Mouse (Mus musculus) intestine, embryonic 15.5 days (tissue): ENCODE measurements around the gene Fads6. TPM values are rescaled to one million over a fixed set of nuclear protein-coding genes. Genes with fewer than 3 reads are reported as not detected.

Source experiments
- ATAC-seq: fragments of 200-750 bp; cut with Nextera tagmentation; 2 replicates; pipeline ENCODE4 v1.8.0; 2017; ENCODE audit warnings: moderate TSS enrichment, moderate library complexity
- H3K27ac ChIP-seq: fragments of 300-500 bp; sonication (generic); 2 replicates; pipeline ENCODE4 v1.5.1; 2015; ENCODE audit warnings: mild to moderate bottlenecking, inconsistent platforms
- H3K27me3 ChIP-seq: fragments of 300-500 bp; sonication (generic); replicated peaks from 2 replicates; pipeline ENCODE4 v1.6.1; 2015; ENCODE audit warnings: inconsistent platforms
- H3K36me3 ChIP-seq: fragments of 300-500 bp; sonication (generic); 2 replicates; pipeline ENCODE4 v1.6.1; 2015; ENCODE audit warnings: inconsistent platforms
- H3K4me1 ChIP-seq: fragments of 300-500 bp; sonication (generic); replicated peaks from 2 replicates; pipeline ENCODE4 v1.6.1; 2015; ENCODE audit warnings: inconsistent platforms
- H3K4me2 ChIP-seq: fragments of 300-500 bp; sonication (generic); replicated peaks from 2 replicates; pipeline ENCODE4 v1.6.1; 2015; ENCODE audit warnings: mild to moderate bottlenecking, inconsistent platforms
- H3K4me3 ChIP-seq: fragments of 300-500 bp; sonication (generic); replicated peaks from 2 replicates; pipeline ENCODE4 v1.5.1; 2015; ENCODE audit warnings: inconsistent platforms
- H3K9ac ChIP-seq: fragments of 300-500 bp; sonication (generic); 2 replicates; pipeline ENCODE4 v1.6.1; 2015; ENCODE audit warnings: inconsistent platforms
- H3K9me3 ChIP-seq: fragments of 300-500 bp; sonication (generic); 2 replicates; pipeline ENCODE4 v1.6.1; 2016; ENCODE audit warnings: inconsistent platforms
- WGBS: fragments of 180-500 bp; shearing (Covaris S2); methylation state at CpG from one replicate; pipeline ENCODE4 v1.1.7; 2015; 5-methylcytosine and 5-hydroxymethylcytosine counted together
- polyA plus RNA-seq: library from polyadenylated mRNA; unstranded; fragments of >200 nt; fragmentation: Nextera tagmentation; extraction: Ambion mirVana; gene quantifications from 2 replicates; pipeline ENCODE4 v1.2.1, GENCODE M21; 2015

Fads6 gene
- polyA plus RNA-seq, 1 experiment from 2014 or later = 1.5 TPM

DNA sequence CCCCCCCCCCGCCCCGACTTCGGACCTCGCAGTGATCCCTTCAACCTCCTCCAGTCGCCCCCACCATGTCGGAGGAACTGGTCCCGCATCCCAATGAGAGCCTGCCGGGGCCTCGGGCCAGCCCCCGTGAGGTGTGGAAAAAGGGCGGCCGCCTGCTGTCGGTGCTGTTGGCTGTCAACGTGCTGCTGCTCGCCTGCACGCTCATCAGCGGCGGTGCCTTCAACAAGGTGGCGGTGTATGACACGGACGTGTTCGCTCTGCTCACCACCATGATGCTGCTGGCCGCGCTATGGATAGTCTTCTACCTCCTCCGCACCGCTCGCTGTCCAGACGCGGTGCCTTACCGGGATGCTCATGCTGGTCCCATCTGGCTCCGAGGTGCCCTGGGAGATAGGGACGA lies 25.9 kb upstream of the Fads6 start:
- whole genome bisulfite sequencing = 16% methylated on average over 32 of the region's 32 CpGs
- Histone ChIP-seq H3K27ac (no peak overlapping the region), H3K27me3 (peaks cover 70% of the 10 kb centered on the region), H3K4me3 (no peak overlapping the region), H3K4me2 (no peak overlapping the region), H3K4me1 (0 out of 2 replicates have a peak, but pooled peaks cover 10% of the 10 kb centered on the region), H3K36me3 (no peaks in the 10 kb centered on the region), H3K9me3 (no peaks in the 10 kb centered on the region), H3K9ac (no peak overlapping the region)
- no peak for ATAC-seq

DNA sequence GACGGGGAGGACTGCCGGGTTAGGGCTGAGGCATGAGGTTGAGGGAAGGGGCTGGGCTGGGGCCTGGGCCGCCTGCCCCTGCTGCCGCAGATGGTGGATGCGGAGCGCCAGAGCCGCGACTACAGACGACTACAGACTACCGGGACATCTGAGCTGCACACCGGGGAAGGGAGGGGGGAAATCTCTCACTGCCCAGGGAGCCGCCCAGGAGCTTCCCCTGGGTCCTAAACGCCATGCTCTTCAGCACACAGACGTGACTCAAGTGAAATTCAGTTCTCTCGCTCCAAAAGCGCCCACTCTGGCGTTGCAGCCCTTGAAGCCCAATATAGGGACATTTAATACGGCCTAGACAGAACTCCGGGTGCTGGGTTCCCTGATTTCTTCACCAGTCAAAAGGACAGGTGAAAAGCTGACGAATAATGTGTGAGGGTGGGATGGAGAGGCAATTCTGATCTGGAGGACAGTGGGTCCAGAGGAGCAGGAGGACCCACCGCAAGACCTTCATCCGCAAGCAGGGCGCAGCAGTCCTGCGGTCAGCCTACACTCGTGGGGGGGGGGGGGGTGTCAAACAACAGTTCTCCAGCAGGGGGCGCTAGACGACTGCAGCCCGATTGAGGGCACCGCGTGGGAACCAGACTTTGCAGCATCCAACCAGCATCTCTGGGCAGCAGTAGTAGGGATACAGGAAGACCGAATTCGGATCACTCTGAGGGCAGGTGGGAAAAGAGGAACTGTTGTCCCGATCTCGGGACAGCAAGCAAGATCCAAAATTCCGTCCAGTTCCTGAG lies 24.6 kb upstream of the Fads6 start, which contains the start of gene Ush1g:
Ush1g (minus strand) TSS at position 136 of the 788 bp plus-strand sequence.
- Histone ChIP-seq H3K4me3 (no peak within 1 kb of the TSS; the same call in 1 of the 2 replicates), H3K27me3 (peaks cover 83% of the 10 kb centered on the region), H3K4me2 (peak within 1 kb of the TSS; percentile 36), H3K4me1 (0 out of 2 replicates have a peak, but pooled peaks cover 10% of the 10 kb centered on the region), H3K9ac (no peak within 1 kb of the TSS), H3K27ac (no peak within 1 kb of the TSS), H3K36me3 (no peaks in the 10 kb centered on the region), H3K9me3 (no peaks in the 10 kb centered on the region)
- WGBS = 4% methylated on average over 35 of the region's 35 CpGs
- peak; percentile 64 for ATAC-seq

DNA sequence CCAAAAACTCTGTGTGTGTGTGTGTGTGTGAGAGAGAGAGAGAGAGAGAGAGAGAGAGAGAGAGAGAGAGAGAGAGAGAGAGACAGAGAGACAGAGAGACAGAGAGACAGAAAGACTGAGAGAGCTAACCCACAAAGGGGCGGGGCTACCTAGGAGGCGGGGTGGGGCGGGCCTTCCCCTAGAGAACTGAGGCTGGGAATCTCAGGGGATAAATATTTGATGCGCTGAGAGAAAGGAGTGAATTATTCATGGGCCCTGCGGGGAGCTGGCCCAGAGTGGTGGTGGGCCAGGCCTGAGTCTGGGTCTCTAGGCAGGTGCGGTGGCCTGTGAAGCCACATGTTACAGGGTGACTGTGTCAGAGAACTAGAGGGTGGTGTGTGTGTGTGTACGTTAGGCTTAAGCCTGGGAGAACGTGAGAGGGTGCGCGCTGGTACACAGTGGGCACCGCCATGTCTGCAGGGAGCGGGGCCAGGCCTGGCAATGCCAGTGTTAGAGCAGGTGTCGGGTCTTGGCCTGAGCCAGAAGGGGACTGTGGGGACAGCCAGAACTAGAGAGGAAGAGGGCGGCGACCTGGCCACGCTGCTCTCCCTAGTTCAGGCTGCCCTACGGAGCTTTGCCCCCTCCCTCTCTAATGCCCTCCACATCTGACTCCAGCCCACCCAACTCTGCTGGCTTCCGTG lies 22.4 kb upstream of the Fads6 start:
- H3K27ac ChIP-seq = no peak overlapping the region
- H3K36me3 ChIP-seq = no peaks in the 10 kb centered on the region
- 6% methylated on average over 18 of the region's 18 CpGs for WGBS
- 0 out of 2 replicates have a peak, but pooled peaks cover 10% of the 10 kb centered on the region for H3K4me1 ChIP-seq
- H3K4me3 ChIP-seq = no peak overlapping the region
- ATAC-seq = no peak
- H3K9ac ChIP-seq = no peak overlapping the region
- peaks cover 97% of the 10 kb centered on the region for H3K27me3 ChIP-seq
- H3K9me3 ChIP-seq = no peaks in the 10 kb centered on the region
- no peak overlapping the region for H3K4me2 ChIP-seq

GRCm38 (mm10) chr11:115318245-115319027 lies 21.0 kb upstream of the Fads6 start:
- Histone ChIP-seq H3K36me3 (no peaks in the 10 kb centered on the region), H3K4me3 (no peak overlapping the region), H3K9ac (no peak overlapping the region), H3K4me2 (peak overlapping the region; percentile 17; the same call in 1 of the 2 replicates), H3K27me3 (peaks cover 92% of the 10 kb centered on the region), H3K9me3 (no peaks in the 10 kb centered on the region), H3K27ac (no peak overlapping the region), H3K4me1 (0 out of 2 replicates have a peak, but pooled peaks cover 10% of the 10 kb centered on the region)
- 6% methylated on average over 63 of the region's 63 CpGs for WGBS
- no peak for ATAC-seq

GRCm38 (mm10) chr11:115317204-115317603 lies 19.7 kb upstream of the Fads6 start:
- 56% methylated on average over 7 of the region's 7 CpGs for WGBS
- H3K27me3 ChIP-seq = peaks cover 84% of the 10 kb centered on the region

DNA sequence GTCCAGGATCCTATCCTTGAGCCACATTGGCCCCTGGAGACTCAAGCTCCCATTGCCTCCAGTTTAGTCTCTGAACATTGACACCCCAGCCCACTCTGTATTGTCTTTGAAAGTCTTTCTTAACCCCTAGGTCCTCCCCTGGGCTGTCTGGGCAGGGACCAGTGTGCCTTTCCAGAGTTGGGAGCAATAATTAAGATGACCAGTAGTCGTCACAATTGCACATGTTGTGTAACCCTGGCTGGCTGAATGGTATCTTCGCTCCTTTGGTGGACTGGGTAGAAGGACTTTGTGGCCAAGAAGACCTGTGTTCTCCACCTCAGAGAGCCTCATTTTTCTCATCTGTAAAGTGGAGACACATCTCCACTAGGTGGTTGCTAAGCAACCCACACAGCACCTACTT lies 16.8 kb upstream of the Fads6 start:
- H3K27ac ChIP-seq = no peak overlapping the region
- peaks cover 60% of the 10 kb centered on the region for H3K27me3 ChIP-seq
- no peak overlapping the region for H3K4me3 ChIP-seq
- no peak overlapping the region for H3K9ac ChIP-seq
- no peak overlapping the region for H3K4me2 ChIP-seq
- H3K36me3 ChIP-seq = no peaks in the 10 kb centered on the region
- ATAC-seq = no peak
- H3K4me1 ChIP-seq = 0 out of 2 replicates have a peak, but pooled peaks cover 4% of the 10 kb centered on the region
- WGBS = 34% methylated on average over 2 of the region's 2 CpGs
- H3K9me3 ChIP-seq = no peaks in the 10 kb centered on the region

More at GRCm38 (mm10) chr11:115317204-115317603, 19.7 kb upstream of the Fads6 start:
- Histone ChIP-seq H3K9ac (no peak overlapping the region), H3K27ac (no peak overlapping the region), H3K36me3 (no peaks in the 10 kb centered on the region), H3K4me1 (0 out of 2 replicates have a peak, but pooled peaks cover 10% of the 10 kb centered on the region), H3K4me3 (no peak overlapping the region), H3K4me2 (no peak overlapping the region), H3K9me3 (no peaks in the 10 kb centered on the region)
- no peak for ATAC-seq

GRCm38 (mm10) chr11:115308781-115309180 lies 11.3 kb upstream of the Fads6 start:
- Histone ChIP-seq H3K9me3 (no peaks in the 10 kb centered on the region), H3K4me1 (peaks cover 4% of the 10 kb centered on the region; the same call in 1 of the 2 replicates), H3K36me3 (no peaks in the 10 kb centered on the region), H3K4me2 (no peak overlapping the region), H3K4me3 (no peak overlapping the region), H3K27me3 (peaks cover 8% of the 10 kb centered on the region), H3K9ac (no peak overlapping the region), H3K27ac (no peak overlapping the region)
- 65% methylated on average over 1 of the region's 1 CpGs for WGBS
- ATAC-seq = no peak

- Histone ChIP-seq H3K4me1 (peaks cover 4% of the 10 kb centered on the region; the same call in 1 of the 2 replicates), H3K4me3 (no peak within 1 kb of the TSS), H3K27ac (no peak within 1 kb of the TSS), H3K27me3 (peaks cover 1% of the 10 kb centered on the region; the same call in 1 of the 2 replicates), H3K36me3 (no peaks in the 10 kb centered on the region), H3K9me3 (no peaks in the 10 kb centered on the region), H3K9ac (no peak within 1 kb of the TSS), H3K4me2 (no peak within 1 kb of the TSS)
- ATAC-seq = no peak
- 33% methylated on average over 8 of the region's 8 CpGs for WGBS
Measured at GRCm38 (mm10) chr11:115306863-115307262, 9.4 kb upstream of the Fads6 start, which contains the start of gene Otop2. Otop2 (plus strand) TSS chr11:115307163.

DNA sequence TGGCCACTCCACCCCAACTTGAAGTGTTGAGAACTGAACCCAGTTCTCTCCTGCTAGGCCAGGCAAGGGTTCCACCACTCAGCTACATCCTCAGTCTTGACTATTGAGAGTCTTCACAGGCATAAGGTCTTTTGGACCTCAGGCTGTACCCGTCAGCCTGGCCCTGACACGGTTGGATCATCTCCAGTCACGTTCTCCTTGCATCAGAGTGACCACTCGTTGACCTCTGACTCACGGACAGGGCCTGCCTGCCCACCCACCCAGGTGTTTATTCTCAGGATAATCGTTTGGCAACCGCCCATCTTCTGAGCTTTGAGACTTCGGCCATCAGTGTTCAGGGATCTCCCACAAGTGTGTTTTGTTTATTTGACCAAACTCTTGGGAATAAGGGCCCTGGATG lies 5.7 kb upstream of the Fads6 start:
- H3K4me1 ChIP-seq = peaks cover 4% of the 10 kb centered on the region; the same call in 1 of the 2 replicates
- H3K27ac ChIP-seq = no peak overlapping the region
- no peak overlapping the region for H3K4me3 ChIP-seq
- H3K4me2 ChIP-seq = no peak overlapping the region
- no peaks in the 10 kb centered on the region for H3K27me3 ChIP-seq
- H3K9ac ChIP-seq = no peak overlapping the region
- WGBS = 38% methylated on average over 8 of the region's 8 CpGs
- no peak for ATAC-seq
- H3K9me3 ChIP-seq = no peaks in the 10 kb centered on the region
- no peaks in the 10 kb centered on the region for H3K36me3 ChIP-seq

DNA sequence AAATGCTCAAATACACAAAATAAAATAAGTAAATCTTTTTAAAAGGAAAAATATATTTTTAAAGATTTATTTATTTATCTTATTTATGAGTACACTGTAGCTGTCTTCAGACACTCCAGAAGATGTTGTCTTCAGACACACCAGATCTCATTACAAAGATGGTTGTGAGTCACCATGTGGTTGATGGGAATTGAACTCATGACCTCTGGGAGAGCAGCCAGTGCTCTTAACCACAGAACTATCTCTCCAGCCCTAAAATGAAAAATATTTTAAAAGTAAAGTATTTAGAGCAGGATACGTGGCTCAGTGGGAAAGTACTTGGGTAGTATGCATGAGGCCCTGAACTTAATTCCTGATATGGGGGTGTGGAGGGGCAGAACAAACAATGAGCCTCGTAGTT lies 3.9 kb upstream of the Fads6 start:
- Histone ChIP-seq H3K36me3 (no peaks in the 10 kb centered on the region), H3K27me3 (peaks cover 11% of the 10 kb centered on the region; the same call in 1 of the 2 replicates), H3K4me1 (peaks cover 11% of the 10 kb centered on the region; the same call in 1 of the 2 replicates), H3K9ac (no peak overlapping the region), H3K27ac (no peak overlapping the region), H3K4me2 (no peak overlapping the region), H3K9me3 (no peaks in the 10 kb centered on the region), H3K4me3 (no peak overlapping the region)
- ATAC-seq = no peak
- 80% methylated on average over 2 of the region's 2 CpGs for WGBS

GRCm38 (mm10) chr11:115300745-115301144 lies 3.3 kb upstream of the Fads6 start:
- no peaks in the 10 kb centered on the region for H3K9me3 ChIP-seq
- H3K27ac ChIP-seq = no peak overlapping the region
- H3K9ac ChIP-seq = no peak overlapping the region
- H3K4me3 ChIP-seq = no peak overlapping the region
- ATAC-seq = no peak
- no peak overlapping the region for H3K4me2 ChIP-seq
- peaks cover 14% of the 10 kb centered on the region; the same call in 1 of the 2 replicates for H3K27me3 ChIP-seq
- H3K4me1 ChIP-seq = peaks cover 11% of the 10 kb centered on the region; the same call in 1 of the 2 replicates
- 83% methylated on average over 4 of the region's 4 CpGs for WGBS
- no peaks in the 10 kb centered on the region for H3K36me3 ChIP-seq
